Comparison of ENCODE assay signal across 7 mouse cellular contexts in genomic region chr3:37936251-37936931, GRCm38 (mm10).
DNase-seq lines count a peak whose midpoint lies in the region; ATAC-seq and TF ChIP-seq lines count a peak whose summit lies in the region.

No protein-coding gene starts in this region.

- 78% methylated on average over 12 of the region's 12 CpGs for WGBS in midbrain, embryonic 11.5 days
- WGBS in midbrain, embryonic 13.5 days = 77% methylated on average over 12 of the region's 12 CpGs
- WGBS in intestine, embryonic 15.5 days = 26% methylated on average over 12 of the region's 12 CpGs
- 46% methylated on average over 12 of the region's 12 CpGs for WGBS in stomach, postnatal 0 days

- H3K4me1 ChIP-seq in midbrain, embryonic 11.5 days (ENCODE audit: control insufficient read depth, insufficient read depth, low read length) = no peaks in the 10 kb centered on the region
- H3K4me1 ChIP-seq in midbrain, embryonic 13.5 days (replicated peaks) = no peaks in the 10 kb centered on the region
- H3K4me1 ChIP-seq in intestine, embryonic 15.5 days (replicated peaks) = peaks cover 33% of the 10 kb centered on the region
- peaks cover 8% of the 10 kb centered on the region for H3K4me1 ChIP-seq in stomach, postnatal 0 days (replicated peaks; ENCODE audit: control insufficient read depth, insufficient read depth)

- no peak for TF ChIP-seq EP300 in stomach, postnatal 0 days (optimal IDR thresholded peaks at IDR 0.05)

- H3K4me2 ChIP-seq in midbrain, embryonic 11.5 days = no peak overlapping the region
- H3K4me2 ChIP-seq in midbrain, embryonic 13.5 days (replicated peaks) = no peak overlapping the region
- H3K4me2 ChIP-seq in intestine, embryonic 15.5 days (replicated peaks) = peak overlapping the region; percentile 39
- H3K4me2 ChIP-seq in stomach, postnatal 0 days (replicated peaks; ENCODE audit: low read depth) = no peak overlapping the region

- TF ChIP-seq CTCF in stomach, postnatal 0 days (IDR thresholded peaks at IDR 0.05; ENCODE audit: low read depth) = no peak

- H3K4me3 ChIP-seq in midbrain, embryonic 11.5 days (ENCODE audit: low read depth, low read length) = no peak overlapping the region
- no peak overlapping the region for H3K4me3 ChIP-seq in midbrain, embryonic 13.5 days (replicated peaks)
- no peak overlapping the region for H3K4me3 ChIP-seq in intestine, embryonic 15.5 days (replicated peaks)
- H3K4me3 ChIP-seq in stomach, postnatal 0 days (ENCODE audit: low read depth, low read length) = no peak overlapping the region

- H3K9ac ChIP-seq in midbrain, embryonic 11.5 days (ENCODE audit: low read length) = no peak overlapping the region
- H3K9ac ChIP-seq in midbrain, embryonic 13.5 days (replicated peaks) = no peak overlapping the region
- H3K9ac ChIP-seq in intestine, embryonic 15.5 days = no peak overlapping the region
- no peak overlapping the region for H3K9ac ChIP-seq in stomach, postnatal 0 days (ENCODE audit: low read length)

- ATAC-seq in midbrain, embryonic 11.5 days (ENCODE audit: low FRiP score) = no peak
- no peak for ATAC-seq in midbrain, embryonic 13.5 days
- peak; percentile 37 for ATAC-seq in intestine, embryonic 15.5 days
- ATAC-seq in stomach, postnatal 0 days (ENCODE audit: low FRiP score, low TSS enrichment) = no peak; the same call in 1 of the 2 replicates

- H3K9me3 ChIP-seq in midbrain, embryonic 11.5 days (ENCODE audit: control insufficient read depth, low read length) = no peaks in the 10 kb centered on the region
- H3K9me3 ChIP-seq in midbrain, embryonic 13.5 days = no peaks in the 10 kb centered on the region
- H3K9me3 ChIP-seq in intestine, embryonic 15.5 days = no peaks in the 10 kb centered on the region
- no peaks in the 10 kb centered on the region for H3K9me3 ChIP-seq in stomach, postnatal 0 days (ENCODE audit: control insufficient read depth, low read length)

- H3K36me3 ChIP-seq in midbrain, embryonic 11.5 days (ENCODE audit: control insufficient read depth, insufficient read depth, low read length) = no peaks in the 10 kb centered on the region
- no peaks in the 10 kb centered on the region for H3K36me3 ChIP-seq in midbrain, embryonic 13.5 days
- no peaks in the 10 kb centered on the region for H3K36me3 ChIP-seq in intestine, embryonic 15.5 days
- no peaks in the 10 kb centered on the region for H3K36me3 ChIP-seq in stomach, postnatal 0 days (ENCODE audit: control insufficient read depth, insufficient read depth, low read length)

- no peaks in the 10 kb centered on the region for H3K27me3 ChIP-seq in midbrain, embryonic 11.5 days (ENCODE audit: control insufficient read depth, insufficient read depth, low read length)
- no peaks in the 10 kb centered on the region for H3K27me3 ChIP-seq in midbrain, embryonic 13.5 days
- no peaks in the 10 kb centered on the region for H3K27me3 ChIP-seq in intestine, embryonic 15.5 days (replicated peaks)
- no peaks in the 10 kb centered on the region for H3K27me3 ChIP-seq in stomach, postnatal 0 days (ENCODE audit: control insufficient read depth, insufficient read depth, low read length)

- intact Hi-C loops in left cerebral cortex, postnatal 14 days (cut with DNase I) = no loop called here

- no peak overlapping the region for H3K27ac ChIP-seq in midbrain, embryonic 11.5 days (ENCODE audit: low read depth, low read length)
- H3K27ac ChIP-seq in midbrain, embryonic 13.5 days = no peak overlapping the region
- peak overlapping the region; percentile 29 for H3K27ac ChIP-seq in intestine, embryonic 15.5 days
- peak overlapping the region; percentile 67 for H3K27ac ChIP-seq in stomach, postnatal 0 days (replicated peaks)

- peak; percentile 57 for DNase-seq in midbrain, embryonic 11.5 days (ENCODE audit: low spot score, missing footprints)
- DNase-seq in kidney, postnatal 14 days = peak; percentile 85
- no peak for DNase-seq in stomach, postnatal 0 days (ENCODE audit: low spot score)
- DNase-seq in left cerebral cortex, postnatal 14 days (ENCODE audit: low spot score in 2 of 2) = no peak
- no peak for DNase-seq in cerebellum, adult 18-20 months

Comparison
In these comparisons a context has a peak if more than half of its experiments do, and no peak if none do; other contexts are left out.
1. DNase-seq: peak in midbrain, embryonic 11.5 days (single experiment) and kidney, postnatal 14 days (single experiment); none in stomach, postnatal 0 days (single experiment), left cerebral cortex, postnatal 14 days (0 of 2) and cerebellum, adult 18-20 months (0 of 2).
2. H3K27ac ChIP-seq: peak in intestine, embryonic 15.5 days (single experiment) and stomach, postnatal 0 days (single experiment); none in midbrain, embryonic 11.5 days (single experiment) and midbrain, embryonic 13.5 days (single experiment).